14 mouse cellular contexts compared by ENCODE assay signal in genomic region chr15:49066367-49066766, GRCm38 (mm10).
DNase-seq lines count a peak whose midpoint lies in the region; ATAC-seq and TF ChIP-seq lines count a peak whose summit lies in the region.
"Had no signal": no experiment of that assay in that cellular context is flagged by ENCODE, and none has a peak within 500 bp of the region (broad histone marks: within the 10 kb centered on the region; RNA-seq: fewer than 3 reads in every experiment).

No protein-coding gene starts in this region.

- no peak overlapping the region for H3K4me3 ChIP-seq in heart, postnatal 0 days (ENCODE audit: low read depth, low read length)
- no peak overlapping the region for H3K4me3 ChIP-seq in lung, embryonic 14.5 days (ENCODE audit: low read depth, low read length)
- H3K4me3 ChIP-seq in lung, embryonic 16.5 days (ENCODE audit: low read length): no peak overlapping the region
- H3K4me3 ChIP-seq: embryonic facial prominence, embryonic 13.5 days; embryonic facial prominence, embryonic 15.5 days; erythroblast, embryonic 14.5 days; forebrain, embryonic 10.5 days; forebrain, embryonic 12.5 days had no signal

- no peak for TF ChIP-seq CTCF in heart, postnatal 0 days (IDR thresholded peaks at IDR 0.05; ENCODE audit: low read depth)
- no peak for TF ChIP-seq CTCF in lung, embryonic 14.5 days (IDR thresholded peaks at IDR 0.05; ENCODE audit: low read depth)

- no peak overlapping the region for H3K9ac ChIP-seq in heart, postnatal 0 days (replicated peaks; ENCODE audit: low read depth, low read length)
- no peak overlapping the region for H3K9ac ChIP-seq in lung, embryonic 14.5 days
- no peak overlapping the region for H3K9ac ChIP-seq in lung, embryonic 16.5 days (ENCODE audit: low read length)
- H3K9ac ChIP-seq: embryonic facial prominence, embryonic 13.5 days; embryonic facial prominence, embryonic 15.5 days; forebrain, embryonic 12.5 days had no signal

- no peak for ATAC-seq in heart, postnatal 0 days (ENCODE audit: insufficient read depth, low read depth)
- ATAC-seq in lung, embryonic 14.5 days (ENCODE audit: insufficient read depth): peak; percentile 78; the same call in 1 of the 2 replicates
- ATAC-seq in lung, embryonic 16.5 days (ENCODE audit: low read depth): peak; percentile 75
- ATAC-seq: forebrain, embryonic 14.5 days had no signal

- TF ChIP-seq EP300 in heart, postnatal 0 days (IDR thresholded peaks at IDR 0.05; ENCODE audit: low read depth): no peak

- no peak overlapping the region for H3K4me2 ChIP-seq in heart, postnatal 0 days (ENCODE audit: low read depth, low read length)
- no peak overlapping the region for H3K4me2 ChIP-seq in lung, embryonic 14.5 days
- H3K4me2 ChIP-seq in lung, embryonic 16.5 days (ENCODE audit: low read depth, low read length): no peak overlapping the region
- H3K4me2 ChIP-seq: embryonic facial prominence, embryonic 13.5 days; embryonic facial prominence, embryonic 15.5 days; forebrain, embryonic 12.5 days had no signal

- 0 out of 2 replicates have a peak, but pooled peaks cover 10% of the 10 kb centered on the region for H3K4me1 ChIP-seq in heart, postnatal 0 days (ENCODE audit: control insufficient read depth, insufficient read depth)
- H3K4me1 ChIP-seq in lung, embryonic 14.5 days (ENCODE audit: insufficient read depth): no peaks in the 10 kb centered on the region
- H3K4me1 ChIP-seq in lung, embryonic 16.5 days (replicated peaks; ENCODE audit: control insufficient read depth, insufficient read depth, low read length): no peaks in the 10 kb centered on the region
- H3K4me1 ChIP-seq: embryonic facial prominence, embryonic 13.5 days; embryonic facial prominence, embryonic 15.5 days; forebrain, embryonic 10.5 days; forebrain, embryonic 12.5 days had no signal

- H3K27ac ChIP-seq in heart, postnatal 0 days (ENCODE audit: low read depth): peak overlapping the region; percentile 8; the same call in 1 of the 2 replicates
- peak overlapping the region; percentile 71; the same call in 1 of the 2 replicates for H3K27ac ChIP-seq in lung, embryonic 14.5 days (ENCODE audit: low read depth)
- H3K27ac ChIP-seq in lung, embryonic 16.5 days (ENCODE audit: low read length): no peak overlapping the region
- H3K27ac ChIP-seq: embryonic facial prominence, embryonic 13.5 days; embryonic facial prominence, embryonic 15.5 days; forebrain, embryonic 10.5 days; forebrain, embryonic 12.5 days had no signal

- 45% methylated on average over 2 of the region's 2 CpGs for WGBS in heart, postnatal 0 days
- 20% methylated on average over 2 of the region's 2 CpGs for WGBS in lung, embryonic 14.5 days
- 25% methylated on average over 2 of the region's 2 CpGs for WGBS in lung, embryonic 16.5 days

- no peaks in the 10 kb centered on the region for H3K27me3 ChIP-seq in heart, postnatal 0 days (ENCODE audit: control insufficient read depth, insufficient read depth, low read length)
- H3K27me3 ChIP-seq in lung, embryonic 14.5 days (ENCODE audit: insufficient read depth, low read length): no peaks in the 10 kb centered on the region
- H3K27me3 ChIP-seq in lung, embryonic 16.5 days (ENCODE audit: control insufficient read depth, insufficient read depth, low read depth, low read length): no peaks in the 10 kb centered on the region
- H3K27me3 ChIP-seq: embryonic facial prominence, embryonic 13.5 days; embryonic facial prominence, embryonic 15.5 days; forebrain, embryonic 12.5 days had no signal

- H3K36me3 ChIP-seq in heart, postnatal 0 days (replicated peaks; ENCODE audit: control insufficient read depth, insufficient read depth, low read length): no peaks in the 10 kb centered on the region
- H3K36me3 ChIP-seq in lung, embryonic 14.5 days (ENCODE audit: insufficient read depth): no peaks in the 10 kb centered on the region
- no peaks in the 10 kb centered on the region for H3K36me3 ChIP-seq in lung, embryonic 16.5 days (ENCODE audit: control insufficient read depth, insufficient read depth, low read length)
- H3K36me3 ChIP-seq: embryonic facial prominence, embryonic 13.5 days; embryonic facial prominence, embryonic 15.5 days; forebrain, embryonic 10.5 days; forebrain, embryonic 12.5 days had no signal

- no peak for DNase-seq in heart, postnatal 0 days (ENCODE audit: low spot score)
- no peak for DNase-seq in heart, postnatal 4 days
- DNase-seq in lung, embryonic 14.5 days: peak; percentile 55
- no peak for DNase-seq in lung, postnatal 4 days
- no peak for DNase-seq in lung, adult 18-20 months
- peak; percentile 6 for DNase-seq in 3T3-L1 (ENCODE audit: low read depth, low spot score)
- DNase-seq: embryo, embryonic 11 days had no signal

- no peaks in the 10 kb centered on the region for H3K9me3 ChIP-seq in heart, postnatal 0 days (replicated peaks; ENCODE audit: control insufficient read depth, low read length)
- H3K9me3 ChIP-seq in lung, embryonic 14.5 days (ENCODE audit: low read depth, low read length): no peaks in the 10 kb centered on the region
- no peaks in the 10 kb centered on the region for H3K9me3 ChIP-seq in lung, embryonic 16.5 days (ENCODE audit: control insufficient read depth, low read length)
- H3K9me3 ChIP-seq: embryonic facial prominence, embryonic 13.5 days; embryonic facial prominence, embryonic 15.5 days; forebrain, embryonic 10.5 days; forebrain, embryonic 12.5 days had no signal

Comparison
In these comparisons a context has a peak if more than half of its experiments do, and no peak if none do; other contexts are left out.
1. DNase-seq: peak in lung, embryonic 14.5 days (single experiment) and 3T3-L1 (single experiment); none in heart, postnatal 0 days (single experiment), heart, postnatal 4 days (single experiment), lung, postnatal 4 days (0 of 2) and lung, adult 18-20 months (0 of 2).